Mouse (Mus musculus): ENCODE data around the gene Slc11a2.
"Not testable (repeated sequence)": the region's sequence is repeated elsewhere in the genome, so short reads cannot be mapped to it uniquely, and the experiment has no call there.

The Slc11a2 gene

GRCm38 (mm10) chr15:100433234-100433633, 8.4 kb upstream of the Slc11a2 start:
- DNase-seq (ENCODE audit: low read depth): no peak

GRCm38 (mm10) chr15:100429959-100430565, 5.2 kb upstream of the Slc11a2 start:
- no peak for DNase-seq (ENCODE audit: low read depth)

DNA sequence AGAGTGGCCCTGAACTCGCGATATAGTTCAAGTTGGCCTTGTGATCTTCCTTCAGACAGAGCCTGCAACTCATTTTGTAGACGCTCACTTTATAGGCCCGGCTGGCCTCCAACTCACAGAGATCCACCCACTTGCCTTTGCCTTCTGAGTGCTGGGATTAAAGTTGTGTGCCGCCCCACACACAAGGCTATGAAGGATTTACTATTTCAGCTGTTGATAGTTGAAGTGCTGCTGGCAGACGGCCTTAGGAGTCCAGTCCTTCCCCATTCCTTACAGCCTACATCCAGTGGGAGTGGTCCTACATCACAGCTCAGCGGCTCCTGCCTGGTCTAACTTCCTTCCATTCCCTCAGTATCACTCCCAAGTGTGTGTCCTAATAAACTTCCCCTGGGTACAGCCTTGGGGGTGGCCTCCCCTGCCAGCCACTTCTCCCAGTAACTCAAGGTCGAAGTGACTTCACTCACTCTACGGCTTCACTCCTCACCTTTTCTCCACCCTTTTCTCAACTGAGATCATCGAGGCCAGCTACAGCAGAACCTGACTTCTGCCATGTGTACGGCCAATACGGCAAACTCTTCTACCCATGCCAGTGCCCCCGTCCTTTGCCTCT, 3.5 kb upstream of the Slc11a2 start:
- no peak for DNase-seq (ENCODE audit: low read depth)

- no peak for DNase-seq (ENCODE audit: low read depth)
These were observed 956 bp downstream of the Slc11a2 start for GRCm38 (mm10) chr15:100423916-100424315.

- peak; percentile 81 for DNase-seq (ENCODE audit: low read depth)
These were observed 1.7 kb downstream of the Slc11a2 start for GRCm38 (mm10) chr15:100422899-100423860.

DNA sequence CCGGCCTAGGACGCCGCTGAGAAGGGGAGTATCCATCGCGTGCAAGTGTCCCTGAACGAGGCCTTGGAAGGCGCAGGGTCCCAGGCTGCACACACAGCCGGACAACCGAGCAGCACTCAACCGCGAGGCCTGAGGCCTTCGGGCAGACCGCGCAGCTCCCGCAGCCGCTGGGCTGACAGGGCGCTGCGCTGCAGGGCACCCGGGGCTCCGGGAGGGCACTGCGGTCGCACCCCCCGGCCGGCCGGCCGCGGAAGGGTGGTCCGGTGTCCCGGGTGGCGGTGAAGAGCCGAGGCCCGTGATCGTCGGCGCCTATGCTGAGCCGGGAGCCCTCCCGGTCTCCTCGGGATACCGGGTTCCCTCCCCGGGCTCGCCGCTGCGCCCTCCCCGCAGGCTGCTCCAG, 2.4 kb downstream of the Slc11a2 start:
- no peak for DNase-seq (ENCODE audit: low read depth)

DNA sequence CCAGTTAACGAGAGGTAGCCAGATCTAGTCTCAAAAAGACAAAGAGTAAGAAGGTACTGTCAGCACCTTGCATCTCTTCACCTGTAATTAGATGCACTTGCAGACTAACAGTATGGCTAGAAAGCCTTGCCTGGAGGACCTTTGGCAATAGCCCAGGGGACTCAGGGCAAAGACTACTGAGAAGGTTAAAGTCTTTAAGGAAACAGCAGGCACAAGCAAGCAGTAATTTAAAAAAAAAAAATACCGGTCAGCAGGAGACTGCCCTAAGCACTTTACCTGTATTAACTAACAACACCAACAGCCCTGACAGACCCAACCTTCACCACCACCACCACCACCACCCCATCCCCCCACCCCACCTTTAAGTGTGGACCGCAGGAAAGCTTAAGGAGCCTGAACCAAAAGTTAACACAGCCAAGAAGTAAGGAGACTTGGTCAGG, 3.1 kb downstream of the Slc11a2 start, which contains the start of gene Gm5475:
Gm5475 (plus strand) TSS at position 390 of the 440 bp plus-strand sequence.
- DNase-seq (ENCODE audit: low read depth): not testable (repeated sequence)

DNA sequence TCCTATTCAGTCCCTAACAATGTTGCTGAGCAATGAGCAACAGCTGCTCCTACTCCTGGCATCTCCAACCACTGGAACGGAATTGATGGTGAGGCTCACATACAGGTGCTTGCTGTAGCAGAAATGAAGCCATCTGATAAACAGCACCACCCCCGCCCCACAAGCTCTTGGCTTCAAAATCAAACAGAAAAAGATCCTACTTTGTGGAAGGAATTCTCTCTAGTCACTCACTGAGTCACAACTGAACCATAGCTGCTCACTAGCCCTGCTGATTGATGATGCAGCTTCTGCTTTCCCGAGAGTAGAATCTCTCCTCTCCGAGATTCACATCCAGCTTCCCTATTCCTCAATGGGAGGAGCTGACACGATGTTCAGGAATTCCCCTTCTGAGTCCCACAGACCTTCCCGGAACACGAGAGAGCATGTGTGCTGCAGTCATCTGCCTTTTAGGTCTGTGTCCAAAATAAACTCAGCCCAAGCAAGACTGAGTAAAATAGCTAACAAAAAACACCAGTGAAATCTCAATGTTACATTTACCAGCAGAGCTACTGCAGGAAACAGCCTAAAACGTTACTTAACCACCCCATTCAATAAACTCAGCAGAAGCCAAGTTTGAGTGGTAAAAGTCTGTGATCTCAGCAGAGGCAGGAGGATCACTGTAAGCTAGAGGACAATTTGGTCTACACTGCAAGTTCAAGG, 3.7 kb downstream of the Slc11a2 start:
- no peak for DNase-seq (ENCODE audit: low read depth)

DNA sequence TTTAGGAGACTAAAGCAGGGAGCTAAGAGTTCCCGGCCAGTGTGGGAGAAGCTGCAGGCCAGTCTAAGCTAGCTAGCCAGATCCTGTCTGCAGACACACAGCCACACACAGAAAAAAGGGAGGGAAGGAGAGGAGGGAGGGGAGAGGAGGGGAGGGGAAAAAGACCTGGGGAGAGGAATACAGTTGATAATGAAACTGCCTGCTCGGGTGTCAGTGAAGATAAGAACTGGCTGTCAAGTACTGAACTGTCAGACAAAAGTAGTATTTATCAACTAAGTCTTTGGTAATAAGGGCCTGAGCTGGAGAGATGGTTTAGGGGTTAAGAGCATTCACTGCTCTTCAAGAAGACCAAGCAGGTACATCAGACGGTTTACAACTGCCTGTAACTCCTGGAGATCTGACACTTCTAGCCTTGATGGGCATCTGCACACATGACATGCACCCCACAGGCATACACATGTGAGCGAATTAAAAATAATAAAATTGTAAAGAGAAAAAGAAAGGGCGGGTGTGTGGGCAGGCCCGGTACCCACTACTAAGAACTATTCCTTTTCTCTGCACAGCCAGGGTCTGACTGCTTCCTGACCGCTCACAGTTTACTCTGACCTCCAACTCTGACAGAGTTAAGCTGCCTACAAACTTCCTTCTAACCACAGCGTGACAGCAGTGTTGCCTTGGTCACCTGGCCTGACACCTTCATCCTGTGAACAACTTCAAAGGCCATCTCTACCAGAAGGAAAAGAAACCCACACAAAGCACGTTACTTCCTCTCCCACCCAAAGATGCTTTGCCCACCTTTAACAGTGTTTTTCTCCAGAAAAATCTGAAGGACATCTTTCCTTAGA, 4.7 kb downstream of the Slc11a2 start:
- DNase-seq (ENCODE audit: low read depth): no peak

DNA sequence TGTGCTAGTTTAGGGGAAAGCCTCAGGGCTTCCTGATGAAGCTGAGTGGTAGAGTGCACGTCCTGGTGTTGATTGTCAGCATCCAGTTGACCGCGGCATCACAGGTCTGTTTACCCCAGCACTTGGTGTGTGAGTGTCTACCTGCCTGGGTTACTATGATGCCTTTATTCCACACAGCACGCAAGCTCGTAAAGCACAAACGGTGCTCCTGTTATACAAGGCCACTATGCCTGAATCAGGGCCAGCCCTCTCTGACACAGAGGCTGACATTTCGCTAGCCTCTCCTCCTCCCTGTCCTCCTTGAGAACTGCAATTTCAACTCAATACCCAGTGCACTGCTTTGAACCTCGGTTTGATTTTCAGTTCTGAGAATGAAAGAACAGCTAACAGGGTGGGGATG, 5.6 kb downstream of the Slc11a2 start:
- no peak for DNase-seq (ENCODE audit: low read depth)

GRCm38 (mm10) chr15:100417854-100418450, 6.9 kb downstream of the Slc11a2 start:
- no peak for DNase-seq (ENCODE audit: low read depth)

- no peak for DNase-seq (ENCODE audit: low read depth)
These were observed 9.2 kb downstream of the Slc11a2 start for GRCm38 (mm10) chr15:100415684-100416083.

- DNase-seq (ENCODE audit: low read depth): no peak
These were observed 9.9 kb downstream of the Slc11a2 start for GRCm38 (mm10) chr15:100414942-100415341.

- DNase-seq (ENCODE audit: low read depth): no peak
These were observed 10.9 kb downstream of the Slc11a2 start for GRCm38 (mm10) chr15:100414011-100414410.

DNA sequence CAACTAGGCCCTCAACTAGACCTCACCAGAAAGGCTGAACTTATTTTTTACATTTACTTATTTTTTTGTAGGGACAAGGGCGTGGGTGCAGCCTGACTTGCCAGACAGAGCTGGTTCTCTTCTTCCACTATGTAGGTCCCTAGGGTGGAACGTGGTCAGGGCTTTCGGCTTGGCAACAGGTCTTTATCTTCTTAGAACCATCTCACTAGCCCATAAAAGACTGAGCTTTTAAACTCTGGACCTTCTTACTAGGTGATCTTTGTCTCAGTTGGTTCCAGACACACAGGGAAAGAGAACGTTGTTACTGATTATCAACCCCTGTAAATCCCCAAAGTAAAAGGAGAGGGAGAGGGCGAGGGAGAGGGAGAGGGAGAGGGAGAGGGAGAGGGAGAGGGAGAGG, 11.6 kb downstream of the Slc11a2 start:
- no peak for DNase-seq (ENCODE audit: low read depth)

GRCm38 (mm10) chr15:100411731-100412130, 13.1 kb downstream of the Slc11a2 start:
- no peak for DNase-seq (ENCODE audit: low read depth)

GRCm38 (mm10) chr15:100410918-100411672, 13.8 kb downstream of the Slc11a2 start:
- peak; percentile 73 for DNase-seq (ENCODE audit: low read depth)

DNA sequence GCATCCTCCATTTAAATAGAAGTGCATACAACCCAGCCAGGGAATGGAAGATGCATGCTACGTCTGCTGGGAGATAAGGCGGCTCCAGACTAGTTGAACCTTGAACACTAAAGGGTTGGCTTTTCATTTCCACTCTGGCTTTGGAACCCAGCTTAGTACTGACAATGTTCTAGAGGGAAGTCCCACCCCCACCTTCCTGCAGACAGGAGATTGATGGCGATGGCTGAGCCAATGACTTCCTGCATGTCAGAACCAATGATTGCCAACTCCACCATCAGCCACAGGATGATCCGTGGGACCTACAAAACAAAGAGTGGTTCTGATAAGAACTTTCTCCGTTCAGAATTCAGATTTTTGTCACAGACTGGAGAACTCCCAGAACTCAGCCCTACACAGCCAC, 18.8 kb downstream of the Slc11a2 start:
- DNase-seq (ENCODE audit: low read depth): no peak

- DNase-seq (ENCODE audit: low read depth): no peak
These were observed 21.4 kb downstream of the Slc11a2 start for GRCm38 (mm10) chr15:100403318-100404000.
